Mouse (Mus musculus): Measurements from ENCODE around the gene Brd4.

DNA sequence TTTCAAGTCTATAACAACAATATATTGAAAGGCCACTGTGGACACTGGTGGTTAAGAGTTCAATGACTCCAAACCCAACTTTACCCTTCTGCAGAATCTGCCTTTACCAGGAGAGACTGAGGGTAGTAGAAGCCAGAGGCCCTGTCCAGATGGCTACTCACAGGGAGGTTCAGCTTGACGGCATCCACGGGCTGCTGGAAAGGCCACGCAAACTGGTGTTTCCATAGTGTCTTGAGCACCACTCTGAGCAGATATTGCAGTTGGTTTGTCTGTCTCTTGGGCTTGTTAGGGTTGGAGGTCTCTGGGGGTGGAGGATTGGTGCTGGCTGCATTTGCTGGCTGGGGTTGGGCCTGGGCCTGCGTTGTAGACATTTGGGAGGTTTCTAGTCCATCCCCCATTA lies 55.3 kb downstream of the Brd4 start:
- TF ChIP-seq POLR2A (IDR thresholded peaks at IDR 0.05; ENCODE audit: borderline replicate concordance, extremely low read depth, insufficient read depth, insufficient read length, poor library complexity, severe bottlenecking): no peak
- TF ChIP-seq CTCF (IDR thresholded peaks at IDR 0.05; ENCODE audit: borderline replicate concordance, extremely low read depth, insufficient read depth, insufficient read length): no peak

Measured in brain, embryonic 14.5 days (tissue).